Mouse (Mus musculus) layer of hippocampus, adult 11-12 months (tissue): ENCODE results near the gene Ntn5.
"Not testable (repeated sequence)": the region's sequence is repeated elsewhere in the genome, so short reads cannot be mapped to it uniquely, and the experiment has no call there.

Experiments
- DNase-seq: peaks from one replicate; pipeline ENCODE4 v3.0.0; 2022; ENCODE audit warnings: low spot score

The Ntn5 gene

DNA sequence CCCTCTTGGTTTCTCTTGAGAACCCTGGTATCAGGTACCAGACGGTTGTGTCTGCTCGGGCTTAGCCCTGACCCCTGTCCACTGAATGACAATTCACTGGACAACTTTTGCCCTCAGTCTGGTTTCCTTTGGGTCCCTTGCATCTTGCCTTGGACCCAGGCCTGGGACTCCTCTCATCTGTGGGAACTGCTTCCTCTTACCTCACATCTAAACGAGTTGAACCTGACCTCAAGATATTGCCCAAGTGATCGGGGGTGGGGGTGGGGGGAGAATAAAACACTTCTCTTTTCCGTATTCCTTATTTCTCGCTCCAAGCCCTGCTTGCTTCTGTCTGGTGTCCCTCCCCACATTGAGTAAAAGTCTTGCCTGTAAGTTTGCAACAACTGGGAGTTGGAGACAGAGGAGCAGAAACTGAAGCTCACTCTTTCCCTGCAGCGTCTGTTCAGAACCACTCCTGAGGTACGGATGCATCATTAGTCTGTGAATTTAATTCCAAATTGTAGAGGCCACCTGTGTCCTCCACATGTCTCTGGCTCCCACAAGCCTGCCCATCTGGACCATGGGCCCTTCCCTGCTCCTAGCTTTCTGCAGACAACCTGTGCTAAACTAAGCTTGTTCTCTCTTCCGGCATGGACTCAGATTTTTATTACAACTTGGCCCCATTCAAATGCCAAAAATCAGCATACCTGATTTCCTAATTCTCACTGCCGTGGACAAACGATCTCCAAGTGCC is 22.9 kb upstream of the Ntn5 start:
- DNase-seq: no peak

DNA sequence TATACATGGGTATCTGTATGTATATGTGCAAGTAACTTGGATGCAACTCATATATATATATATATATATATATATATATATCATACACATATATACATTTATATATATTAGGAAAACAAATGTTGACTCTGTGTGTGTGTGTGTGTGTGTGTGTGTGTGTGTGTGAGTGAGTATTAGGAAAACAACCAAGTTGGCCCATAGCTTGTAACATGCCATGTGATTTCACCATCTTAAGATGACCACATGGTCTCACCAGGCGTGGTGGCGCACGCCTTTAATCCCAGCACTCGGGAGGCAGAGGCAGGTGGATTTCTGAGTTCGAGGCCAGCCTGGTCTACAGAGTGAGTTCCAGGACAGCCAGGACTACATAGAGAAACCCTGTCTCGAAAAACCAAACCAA is 22.1 kb upstream of the Ntn5 start:
- DNase-seq: not testable (repeated sequence)

GRCm38 (mm10) chr7:45665303-45666138 is 18.3 kb upstream of the Ntn5 start:
- no peak for DNase-seq

DNA sequence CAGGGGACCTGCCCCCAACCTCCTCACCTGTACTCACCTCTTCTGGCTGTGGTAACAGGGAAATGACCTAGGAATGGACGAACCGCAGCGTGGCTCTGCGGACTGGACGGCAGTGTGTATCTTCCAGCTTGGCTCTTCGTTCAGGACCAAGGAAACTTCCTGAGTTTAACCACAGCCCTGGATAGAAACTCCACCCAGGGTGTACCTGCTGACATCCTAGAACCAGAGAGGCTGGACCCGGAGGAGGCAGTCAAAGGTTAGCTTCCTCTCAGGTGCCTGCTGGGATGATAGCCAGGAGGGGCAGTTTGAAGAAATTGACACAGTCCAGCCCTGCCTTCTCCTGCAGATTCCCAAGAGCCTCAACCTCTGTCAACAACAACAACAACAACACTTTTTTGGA is 17.7 kb upstream of the Ntn5 start, which contains the start of gene Fut2:
Gene Fut2, minus strand, starts transcription at position 234 of the 400 bp plus-strand sequence.
- no peak for DNase-seq

GRCm38 (mm10) chr7:45667761-45668160 is 16.1 kb upstream of the Ntn5 start:
- no peak for DNase-seq

- DNase-seq: no peak
These were observed 14.9 kb upstream of the Ntn5 start for GRCm38 (mm10) chr7:45668921-45669320.

DNA sequence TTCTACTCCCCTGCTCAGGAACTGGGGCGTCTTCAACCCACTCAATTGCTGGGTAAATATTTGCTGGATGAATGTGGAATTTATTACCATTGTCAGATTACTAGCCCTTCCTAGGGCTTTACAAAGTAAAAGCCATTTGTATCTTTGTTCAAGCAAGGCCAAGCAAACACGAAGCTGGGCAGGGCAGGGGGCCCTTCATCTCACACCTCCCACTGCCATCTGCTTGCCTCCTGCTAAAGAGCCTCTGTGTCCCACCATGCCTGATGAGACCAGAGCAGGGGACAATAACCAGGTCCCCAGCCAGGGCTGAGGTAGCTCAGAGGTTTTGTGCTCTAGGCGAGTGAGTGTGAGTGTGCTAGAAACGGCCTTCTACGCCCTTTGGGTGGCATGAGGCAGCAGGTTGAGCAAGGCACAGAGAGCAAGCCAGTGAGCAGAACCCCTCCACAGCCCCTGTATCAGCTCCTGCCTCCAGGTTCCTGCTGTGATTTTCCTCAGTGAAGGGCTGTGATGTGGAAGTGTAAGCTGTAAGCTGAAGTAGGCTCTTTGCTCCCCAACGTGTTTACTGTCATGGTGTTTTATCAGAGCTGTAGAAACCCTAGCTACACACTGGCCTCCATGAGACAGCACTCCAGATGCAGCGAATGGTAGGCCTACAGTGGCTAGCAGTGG is 6.1 kb upstream of the Ntn5 start:
- DNase-seq: no peak

- no peak for DNase-seq
These were observed 5.3 kb upstream of the Ntn5 start for GRCm38 (mm10) chr7:45678513-45678912.

DNA sequence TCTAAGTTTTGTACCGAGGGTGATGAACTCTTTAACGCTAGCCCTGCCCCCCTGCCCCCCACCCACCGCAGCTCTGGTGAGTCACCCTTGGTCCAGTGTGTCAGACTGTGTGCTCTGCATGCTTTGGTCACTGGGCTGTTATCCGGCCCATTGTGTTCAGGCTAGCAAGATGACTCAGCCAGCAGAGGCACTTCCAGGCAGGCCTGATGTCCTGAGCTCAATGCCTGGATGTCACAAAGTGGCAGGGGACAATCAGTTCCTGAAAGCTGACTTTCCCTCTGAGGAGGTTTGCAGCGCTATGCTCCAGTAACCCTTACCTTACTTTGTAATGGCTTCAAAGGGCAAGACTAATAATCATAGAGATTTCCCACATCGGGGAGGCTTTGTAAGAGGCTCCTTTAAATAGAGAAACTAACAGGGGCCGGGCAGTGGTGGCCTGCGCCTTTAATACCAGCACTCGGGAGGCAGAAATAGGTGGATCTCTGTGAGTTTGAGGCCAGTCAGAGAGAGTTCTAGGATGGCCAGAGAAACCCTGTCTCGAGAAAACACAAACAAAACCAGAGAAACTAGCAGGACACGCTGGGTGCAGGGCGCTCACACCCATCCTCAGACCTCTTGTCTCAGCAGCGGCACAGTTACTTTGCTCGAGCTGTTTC is 3.7 kb upstream of the Ntn5 start:
- no peak for DNase-seq

DNA sequence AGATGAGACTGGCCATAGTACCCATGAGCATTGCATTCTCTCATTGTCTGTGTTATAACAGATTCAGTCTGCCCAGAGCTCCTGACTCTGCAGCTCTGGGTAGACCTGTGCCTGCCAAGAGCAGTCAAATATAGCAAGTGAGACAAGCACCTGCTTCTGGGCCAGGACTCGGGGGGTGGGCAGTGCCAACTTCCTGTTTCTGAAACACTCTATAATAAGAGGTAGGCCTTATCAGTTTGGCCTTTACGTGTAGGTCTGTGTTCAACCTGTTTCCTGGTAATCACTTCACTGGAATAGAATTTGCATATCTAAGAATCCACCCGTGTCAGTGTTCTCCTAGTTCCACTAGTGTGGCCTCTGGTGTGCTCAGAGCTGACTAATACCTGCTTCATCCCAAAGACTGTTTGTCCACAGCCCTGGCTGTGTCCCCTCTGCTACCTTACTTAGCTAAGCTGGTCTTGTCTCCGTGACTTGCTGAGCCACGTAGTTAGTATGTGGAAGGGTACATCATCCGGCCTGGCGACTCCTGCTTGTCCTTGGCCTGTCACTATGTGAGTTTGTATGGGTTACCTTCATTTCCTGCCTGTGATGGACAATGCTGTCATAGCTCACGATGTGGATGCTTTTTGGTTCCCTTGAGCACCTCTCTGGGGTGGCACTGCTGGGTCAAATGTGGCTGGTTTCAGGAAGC is 2.6 kb upstream of the Ntn5 start:
- no peak for DNase-seq

GRCm38 (mm10) chr7:45682144-45683126 is 1.4 kb upstream of the Ntn5 start:
- peak; percentile 89 for DNase-seq

- no peak for DNase-seq
These were observed 2.0 kb downstream of the Ntn5 start for GRCm38 (mm10) chr7:45685811-45686210.

DNA sequence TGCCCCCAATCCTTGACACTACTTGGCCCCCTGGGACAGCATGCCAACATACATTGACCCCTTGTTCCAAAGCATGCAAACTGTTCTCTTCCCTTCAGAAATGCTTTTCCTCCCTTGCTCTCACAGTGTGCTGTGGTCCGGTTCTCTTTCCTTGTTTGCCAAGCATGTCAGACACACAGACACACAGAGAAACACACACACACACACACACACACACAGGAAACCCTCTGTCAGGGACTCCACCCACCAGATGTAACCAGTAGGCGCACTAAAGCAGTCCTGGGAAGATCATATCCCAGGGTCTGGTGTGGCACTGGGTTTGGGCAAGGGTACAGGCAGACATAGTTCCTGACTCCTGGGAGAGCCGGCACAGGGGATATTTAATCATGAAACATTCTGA is 3.0 kb downstream of the Ntn5 start:
- DNase-seq: no peak

- DNase-seq: no peak
These were observed 5.3 kb downstream of the Ntn5 start for GRCm38 (mm10) chr7:45689099-45689498.

DNA sequence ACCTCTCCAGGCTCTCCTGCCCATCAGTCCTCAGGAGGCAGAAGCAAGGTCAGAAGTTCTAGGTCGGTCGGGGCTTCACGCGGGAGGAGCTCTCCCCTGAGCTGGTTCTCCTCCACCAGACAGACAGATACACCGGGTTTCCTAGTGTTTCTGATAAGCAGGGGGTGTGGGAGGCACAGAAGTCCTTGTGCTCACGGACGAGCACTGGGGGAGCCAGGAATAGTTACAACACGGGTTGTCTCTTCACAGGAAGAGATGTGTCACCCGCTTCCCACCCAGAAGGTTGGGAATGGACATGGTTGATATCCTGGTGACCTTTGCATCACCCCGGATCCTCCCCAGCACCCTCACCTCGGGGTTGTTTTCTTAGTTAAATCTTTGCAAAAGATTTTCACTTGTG is 6.0 kb downstream of the Ntn5 start:
- DNase-seq: no peak

- no peak for DNase-seq
These were observed 8.5 kb downstream of the Ntn5 start for GRCm38 (mm10) chr7:45692364-45692763.

DNA sequence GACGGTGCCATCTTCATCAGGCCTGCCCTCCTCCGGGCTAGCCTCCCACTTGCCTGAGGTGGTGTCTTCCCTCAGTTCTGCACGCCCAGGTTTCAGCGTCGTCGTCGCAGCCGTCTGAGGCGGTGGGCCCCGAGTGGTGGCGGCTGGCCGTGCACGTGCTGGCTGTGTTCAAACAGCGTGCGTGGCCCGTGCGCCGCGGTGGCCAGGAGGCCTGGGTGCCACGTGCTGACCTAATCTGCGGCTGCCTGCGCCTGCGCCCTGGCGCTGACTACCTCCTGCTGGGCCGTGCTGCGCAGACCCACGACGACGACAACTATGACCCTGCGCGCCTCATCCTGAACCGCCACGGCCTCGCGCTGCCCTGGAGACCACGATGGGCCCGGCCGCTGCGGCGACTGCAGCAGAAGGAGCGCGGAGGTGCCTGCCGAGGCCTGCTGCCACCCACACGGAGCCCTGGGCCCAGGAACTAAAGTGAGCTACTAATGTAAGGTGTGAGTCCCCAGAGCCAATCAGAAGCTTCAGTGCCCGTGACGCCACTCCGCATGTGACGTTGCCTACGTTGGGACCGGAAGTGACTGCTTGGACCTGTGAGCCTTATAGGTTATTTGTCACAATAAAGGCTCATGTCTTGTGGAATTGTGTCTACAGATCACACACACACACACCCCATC is 10.2 kb downstream of the Ntn5 start, which contains the start of gene Sec1:
Gene Sec1, minus strand, starts transcription at position 482 of the 671 bp plus-strand sequence.
- no peak for DNase-seq

DNA sequence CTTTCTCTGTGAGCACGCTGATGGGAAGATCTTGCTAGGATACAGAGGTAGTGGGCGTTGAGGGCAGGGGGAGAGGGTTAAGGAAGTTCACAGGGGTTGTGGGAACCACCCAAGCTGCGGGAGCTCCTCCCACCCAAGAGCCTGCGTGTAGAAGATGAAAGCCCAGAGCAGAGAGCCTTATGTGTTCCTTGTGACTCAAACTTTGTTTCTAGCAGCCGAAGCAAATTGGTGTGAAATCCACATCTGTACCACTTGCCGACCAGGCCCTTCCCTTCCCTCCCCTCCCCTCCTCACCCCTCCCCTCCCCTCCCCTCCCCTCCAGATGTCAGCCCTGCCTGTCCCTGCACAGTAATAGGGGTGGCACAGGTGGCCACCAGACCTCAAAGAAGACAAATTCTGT is 11.3 kb downstream of the Ntn5 start:
- no peak for DNase-seq

GRCm38 (mm10) chr7:45697894-45698293 is 14.1 kb downstream of the Ntn5 start:
- no peak for DNase-seq
